Mouse (Mus musculus): Measurements from ENCODE around the gene Itga4.

The Itga4 gene

DNA sequence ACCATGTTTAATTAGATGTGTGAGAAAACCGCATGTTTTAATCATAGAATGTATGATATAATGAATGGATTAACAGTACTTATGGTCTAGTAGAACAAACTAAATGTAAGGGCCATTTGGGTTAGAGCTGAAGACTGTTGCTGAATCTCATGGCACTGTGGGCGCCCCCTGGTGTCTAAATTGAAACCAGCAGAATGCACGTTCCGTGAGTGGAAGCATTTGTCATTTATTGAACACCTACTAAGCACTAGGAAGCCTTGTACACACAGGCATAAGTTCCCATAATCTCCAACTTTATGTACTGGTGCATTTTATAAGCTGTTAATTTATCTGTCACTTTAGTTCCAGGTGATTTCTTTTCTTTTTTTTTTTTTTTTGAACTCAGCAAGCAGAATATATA lies 10.4 kb downstream of the Itga4 start:
- in situ Hi-C loops (cut with MboI, MseI) = no loop called here

DNA sequence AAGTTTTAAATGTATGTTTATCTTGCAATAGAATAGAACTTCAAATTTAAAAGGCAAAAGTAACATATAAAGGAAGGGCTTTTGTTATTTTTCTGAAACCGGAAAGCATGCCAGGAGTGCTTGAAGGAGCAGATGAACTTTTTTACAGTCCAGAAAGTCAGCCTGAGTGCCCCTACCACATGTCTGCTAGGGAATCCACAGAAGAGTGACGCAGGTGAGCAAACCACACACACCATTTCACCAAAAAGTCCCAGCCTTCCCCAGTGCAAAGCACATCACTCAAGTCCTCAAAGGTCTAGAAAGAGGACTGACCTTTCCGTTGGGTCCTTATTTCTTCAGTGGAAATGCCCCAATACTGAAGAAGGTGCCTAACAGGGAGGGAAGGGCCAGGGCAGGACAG lies 11.3 kb downstream of the Itga4 start:
- in situ Hi-C loops (cut with MboI, MseI) = no loop called here

DNA sequence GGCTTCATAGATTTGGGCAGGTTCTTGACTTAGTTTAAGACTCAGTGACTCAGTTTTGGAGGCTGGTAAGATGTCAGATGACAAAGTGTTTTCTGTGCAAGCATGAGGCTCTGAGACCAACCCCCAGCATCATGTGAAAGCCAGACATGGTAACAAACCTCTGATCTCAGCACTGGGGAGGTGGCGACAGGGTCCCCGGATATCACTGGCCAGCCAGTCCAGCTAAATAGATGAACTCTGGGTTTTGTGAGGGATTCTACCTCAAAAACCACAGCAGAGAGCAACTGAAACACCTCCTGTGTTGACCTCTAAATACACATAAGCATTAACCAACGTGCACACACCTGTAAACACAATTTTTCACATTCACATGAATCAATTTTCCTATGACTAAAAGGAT lies 12.0 kb downstream of the Itga4 start:
- in situ Hi-C loops (cut with MboI, MseI) = no loop called here

- in situ Hi-C loops (cut with MboI, MseI) = no loop called here
These were observed 13.6 kb downstream of the Itga4 start for GRCm38 (mm10) chr2:79268863-79269262.

DNA sequence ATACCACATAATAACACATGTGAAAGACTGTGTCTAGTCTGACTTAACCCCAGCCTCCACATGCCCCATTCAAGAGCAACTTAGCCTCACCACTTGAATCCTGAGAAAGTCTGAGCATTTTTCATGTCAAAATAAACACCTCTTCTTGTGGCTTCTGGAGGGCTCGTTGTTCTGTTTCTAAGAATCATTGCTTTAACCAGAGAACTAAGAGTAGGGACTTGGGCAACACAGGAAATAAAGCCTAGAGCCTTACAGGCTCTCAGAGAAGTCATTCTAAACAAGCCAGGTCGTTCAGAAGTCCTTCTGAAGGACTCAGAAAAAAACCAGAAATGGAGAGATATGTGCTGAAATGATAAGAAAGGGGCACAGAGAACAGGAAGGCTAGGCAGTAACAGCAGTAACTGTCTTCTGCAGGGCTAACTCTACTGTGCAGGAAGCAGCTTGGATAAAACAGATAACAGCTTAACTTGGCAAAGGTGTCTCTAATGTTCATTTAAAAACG lies 14.9 kb downstream of the Itga4 start:
- in situ Hi-C loops (cut with MboI, MseI) = no loop called here

DNA sequence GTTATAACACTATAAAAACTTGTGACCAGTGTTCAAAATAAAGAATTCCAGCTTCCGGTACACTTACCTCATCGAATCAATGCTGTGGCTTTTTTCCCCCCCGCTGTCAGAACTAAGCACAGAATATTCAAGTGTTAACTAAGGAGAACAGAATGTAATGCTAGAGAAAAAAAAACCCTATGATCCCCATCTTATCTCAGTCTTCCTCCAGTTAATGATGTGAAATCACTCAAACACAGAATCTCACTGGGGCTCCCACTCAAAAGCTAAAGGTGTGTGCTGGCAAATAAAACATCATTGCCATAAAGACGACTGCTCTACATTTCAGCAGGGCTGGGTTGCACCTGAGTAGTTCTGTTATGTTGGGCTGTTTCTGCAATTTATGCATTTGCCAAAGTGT lies 16.6 kb downstream of the Itga4 start:
- in situ Hi-C loops (cut with MboI, MseI) = no loop called here

- in situ Hi-C loops (cut with MboI, MseI) = loop anchor here (5.0 to 25.0 kb wide), 2 partner anchors 321 to 1366 kb away; no protein-coding TSS in a partner anchor
These were observed 23.4 kb downstream of the Itga4 start for GRCm38 (mm10) chr2:79278581-79278980.

DNA sequence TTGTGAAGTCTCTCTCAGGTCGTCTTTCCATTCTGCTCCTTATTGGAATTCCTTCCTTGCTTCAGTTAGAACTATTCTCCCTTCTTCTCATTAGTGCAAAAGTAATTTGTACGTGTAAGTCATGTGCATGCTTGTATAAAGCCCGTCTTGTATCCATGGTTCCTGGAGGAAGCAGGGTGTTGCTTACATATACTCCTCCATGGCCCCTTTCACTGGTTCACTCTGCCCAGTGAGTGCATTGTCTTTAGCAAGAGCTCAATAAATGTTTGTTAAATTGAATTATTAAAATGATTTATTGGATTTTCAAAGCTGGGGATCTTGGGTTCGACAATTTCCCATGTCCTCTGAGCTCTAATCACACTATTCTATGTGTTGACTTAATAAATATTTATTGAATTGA lies 29.0 kb downstream of the Itga4 start:
- in situ Hi-C loops (cut with MboI, MseI) = loop anchor here (25.0 kb wide), 1 partner anchor 1372 kb away; no protein-coding TSS in a partner anchor

DNA sequence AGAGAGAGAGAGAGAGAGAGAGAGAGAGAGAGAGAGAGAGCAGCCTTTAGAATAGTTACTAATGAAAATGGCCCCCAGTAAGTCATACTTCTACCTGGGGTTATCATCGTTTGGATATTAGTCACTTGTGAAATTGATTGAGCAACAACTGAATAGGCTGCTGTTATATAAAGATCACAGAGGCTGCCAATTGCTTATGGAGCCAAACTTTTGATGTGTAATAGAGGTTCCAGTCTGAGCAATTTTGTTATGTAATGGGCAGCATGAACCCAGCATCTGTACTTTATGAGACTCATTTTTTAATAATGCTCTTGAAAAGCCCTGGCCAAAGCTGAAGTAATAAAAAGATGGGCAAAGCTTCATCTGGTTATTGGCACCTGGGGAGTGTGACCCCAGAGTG lies 34.9 kb downstream of the Itga4 start:
- in situ Hi-C loops (cut with MboI, MseI) = loop anchor here (25.0 kb wide), 1 partner anchor 1378 kb away; no protein-coding TSS in a partner anchor

DNA sequence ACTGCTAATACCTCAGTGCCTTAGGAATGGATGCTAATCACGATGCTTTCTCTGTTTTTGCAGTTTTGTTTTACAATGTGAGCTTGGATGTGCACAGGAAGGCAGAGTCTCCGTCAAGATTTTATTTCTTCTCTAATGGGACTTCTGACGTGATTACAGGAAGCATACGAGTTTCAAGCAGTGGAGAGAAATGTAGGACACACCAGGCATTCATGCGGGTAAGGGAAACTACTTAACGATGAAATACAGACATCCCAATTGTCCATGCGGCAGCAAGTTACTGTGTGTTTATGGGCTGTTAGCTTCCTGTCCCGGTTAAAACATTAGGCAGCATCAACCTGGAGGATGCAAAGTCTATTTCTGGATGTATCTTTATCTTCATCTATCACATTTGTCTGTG lies 36.7 kb downstream of the Itga4 start:
- in situ Hi-C loops (cut with MboI, MseI) = loop anchor here (25.0 kb wide), 1 partner anchor 1380 kb away; no protein-coding TSS in a partner anchor

DNA sequence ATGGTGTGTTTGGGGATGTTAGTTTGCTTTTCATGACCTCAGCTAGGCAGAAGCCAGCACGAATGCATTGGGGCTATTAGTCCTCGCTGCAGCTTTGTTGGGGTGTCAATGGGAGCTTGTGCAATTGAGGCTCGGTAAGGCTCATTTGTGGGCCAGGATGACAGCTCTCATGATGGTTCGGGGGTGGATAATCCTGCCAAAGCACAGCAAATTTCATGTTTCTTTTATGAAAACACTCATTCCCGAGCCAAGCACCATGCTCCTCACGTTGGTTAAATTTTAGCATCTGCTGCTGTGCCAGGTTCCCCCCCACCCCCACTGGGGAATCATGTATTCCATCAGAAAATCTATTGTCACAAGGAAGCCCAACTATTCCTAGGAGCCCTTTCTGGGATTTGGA lies 37.2 kb downstream of the Itga4 start:
- in situ Hi-C loops (cut with MboI, MseI) = loop anchor here (25.0 kb wide), 1 partner anchor 1380 kb away; no protein-coding TSS in a partner anchor

DNA sequence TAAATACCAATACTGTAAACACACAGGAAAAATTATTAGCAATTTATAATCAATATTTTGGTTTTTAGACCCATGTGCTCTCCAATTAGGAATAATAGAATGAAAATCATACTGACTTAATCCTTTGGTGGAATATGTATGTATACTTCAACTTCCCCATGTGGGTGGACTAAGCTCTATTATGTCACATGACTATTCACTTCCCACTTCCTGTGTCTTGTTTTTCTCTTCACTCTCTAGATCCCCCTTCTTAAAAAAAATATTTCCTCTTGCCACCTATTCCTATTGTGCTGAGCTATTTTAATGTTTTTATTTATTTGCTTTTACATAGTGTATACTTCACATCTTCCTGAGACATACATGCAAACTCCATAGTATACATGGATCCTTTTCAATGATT lies 47.2 kb downstream of the Itga4 start:
- in situ Hi-C loops (cut with MboI, MseI) = no loop called here

DNA sequence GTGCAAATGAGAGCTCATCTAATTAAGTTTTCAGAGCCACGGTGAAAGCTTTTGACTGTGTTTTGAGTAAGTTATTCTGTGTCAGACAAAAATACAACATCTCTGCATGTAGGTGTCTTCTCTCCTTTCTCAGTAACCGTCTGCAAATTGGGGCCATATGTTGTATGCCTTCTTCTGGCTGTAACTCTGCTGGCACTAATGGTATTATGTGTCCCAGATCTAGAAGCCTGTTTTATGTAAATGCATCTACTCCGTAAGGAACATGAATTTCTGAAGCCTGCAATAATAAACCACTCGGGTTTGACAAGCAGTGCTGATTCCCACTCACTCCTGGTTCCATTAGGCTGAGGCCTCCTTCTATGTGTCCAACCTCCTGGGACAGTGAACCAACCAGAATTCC lies 52.3 kb downstream of the Itga4 start:
- in situ Hi-C loops (cut with MboI, MseI) = no loop called here

- in situ Hi-C loops (cut with MboI, MseI) = no loop called here
These were observed 54.4 kb downstream of the Itga4 start for GRCm38 (mm10) chr2:79309454-79310118.

DNA sequence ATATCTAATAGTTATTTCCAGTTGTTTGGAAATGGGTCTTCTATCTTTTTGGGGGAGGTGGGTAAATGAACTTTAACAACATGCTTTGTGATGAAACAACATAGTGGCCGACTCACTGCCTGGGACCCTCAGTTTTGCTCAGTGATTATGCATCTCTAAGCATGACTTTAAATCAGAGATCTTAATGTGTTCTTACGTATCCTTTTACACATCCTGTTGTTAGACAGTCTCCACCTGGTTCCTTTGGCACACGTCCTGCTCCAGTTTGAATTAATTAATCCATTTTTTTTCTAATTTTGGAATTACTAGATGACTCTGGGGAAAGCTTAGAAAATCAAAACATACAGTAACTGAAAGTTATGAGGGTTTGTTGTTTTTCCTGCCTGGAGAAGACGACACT lies 57.3 kb downstream of the Itga4 start:
- in situ Hi-C loops (cut with MboI, MseI) = no loop called here

DNA sequence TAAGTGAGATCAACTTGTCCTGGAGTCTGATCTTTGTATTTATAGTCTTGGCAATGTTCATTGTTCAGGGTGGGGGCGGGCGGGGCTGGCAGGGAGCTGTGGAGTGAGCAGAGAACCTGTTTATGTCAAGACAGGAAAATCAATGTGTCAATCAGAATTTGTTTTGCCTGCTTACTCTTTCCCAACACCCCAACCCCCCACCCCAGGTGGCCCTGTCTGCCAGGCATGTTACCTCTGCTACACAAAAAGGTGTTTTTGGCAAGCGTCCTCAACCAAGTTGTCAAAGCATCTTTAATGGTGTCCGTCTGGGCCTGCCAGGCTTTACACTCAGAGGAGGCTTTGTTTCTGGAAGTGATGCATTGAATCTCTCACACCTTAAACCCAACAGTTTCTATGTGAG lies 59.9 kb downstream of the Itga4 start:
- in situ Hi-C loops (cut with MboI, MseI) = no loop called here

DNA sequence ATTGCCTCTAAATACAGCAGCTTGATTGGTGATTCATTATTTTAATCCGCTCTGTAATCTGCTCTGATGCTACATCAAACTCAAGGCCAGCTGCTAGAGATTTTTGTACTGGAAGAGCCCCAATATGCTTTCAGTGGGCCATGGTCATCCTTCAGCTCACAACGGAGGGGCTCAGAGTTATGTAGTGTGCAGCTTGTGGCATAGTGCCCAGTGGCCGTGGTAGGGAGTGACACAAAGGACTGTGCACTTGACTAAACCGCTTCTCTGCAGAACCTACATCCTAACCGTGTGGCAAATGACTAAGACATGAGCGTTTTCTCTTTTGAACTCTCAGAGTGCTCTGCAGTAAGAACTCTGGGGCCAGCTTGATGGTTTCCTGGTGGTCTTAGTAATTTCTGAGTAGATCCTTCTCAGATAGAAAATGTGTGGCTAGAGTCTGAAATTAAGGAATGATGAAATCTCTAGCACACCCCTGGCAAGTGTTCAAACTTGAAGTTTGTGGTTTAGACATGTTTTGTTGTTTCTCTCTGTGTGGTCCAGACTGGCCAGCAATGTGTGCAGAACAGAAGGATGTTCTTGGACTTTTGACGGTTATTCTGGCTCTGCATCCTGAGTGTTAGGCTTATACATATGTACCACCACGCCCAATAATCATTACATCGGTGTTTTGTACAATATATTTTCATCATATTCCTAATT lies 61.1 kb downstream of the Itga4 start:
- in situ Hi-C loops (cut with MboI, MseI) = no loop called here

GRCm38 (mm10) chr2:79328079-79328478 lies 72.9 kb downstream of the Itga4 start:
- in situ Hi-C loops (cut with MboI, MseI) = no loop called here

- in situ Hi-C loops (cut with MboI, MseI) = no loop called here
These were observed 79.4 kb downstream of the Itga4 start for GRCm38 (mm10) chr2:79334661-79335060.

- in situ Hi-C loops (cut with MboI, MseI) = no loop called here
These were observed 80.9 kb downstream of the Itga4 start for GRCm38 (mm10) chr2:79336141-79336540.

DNA sequence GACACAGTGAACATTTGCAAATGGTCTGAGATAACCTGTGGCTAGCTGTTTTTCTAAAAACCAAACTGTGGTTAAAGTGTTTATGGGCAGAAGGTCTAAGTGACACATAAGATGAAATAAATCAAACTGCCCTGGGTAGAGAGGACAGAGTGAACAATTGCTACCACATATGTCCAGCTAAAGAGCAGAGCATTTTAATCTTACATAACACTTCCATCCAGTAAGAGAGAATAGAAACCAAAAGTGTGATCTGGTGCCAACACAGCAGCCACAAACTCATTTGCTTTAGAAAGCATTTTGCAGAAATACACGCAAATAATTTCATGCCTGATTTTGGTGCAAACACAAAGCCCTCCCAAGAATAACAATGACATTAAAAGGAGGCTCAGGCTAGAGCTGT lies 83.8 kb downstream of the Itga4 start:
- in situ Hi-C loops (cut with MboI, MseI) = no loop called here

DNA sequence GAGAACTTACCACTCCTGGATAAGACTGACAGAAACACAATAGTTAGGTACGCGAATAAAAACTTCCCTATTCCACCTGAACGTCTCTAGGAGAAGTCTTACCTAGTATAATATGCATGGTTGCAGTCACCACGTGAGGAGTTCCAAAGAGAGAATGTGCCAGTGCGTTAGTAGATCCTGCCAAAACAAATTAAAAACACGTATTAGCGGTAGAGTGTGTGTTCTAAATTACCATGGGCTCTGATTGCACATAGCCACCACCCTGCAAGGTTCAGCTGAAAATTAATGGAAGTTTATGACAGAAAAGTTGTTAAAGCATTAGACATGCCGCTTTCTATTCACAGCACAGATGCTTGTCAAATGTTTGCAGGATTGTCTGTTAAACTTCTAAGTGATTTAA lies 87.9 kb downstream of the Itga4 start:
- in situ Hi-C loops (cut with MboI, MseI) = loop anchor here (10.0 kb wide), 1 partner anchor 598 kb away; no protein-coding TSS in a partner anchor
